Mouse (Mus musculus): ENCODE results near the gene Six3.

Gene Six3

DNA sequence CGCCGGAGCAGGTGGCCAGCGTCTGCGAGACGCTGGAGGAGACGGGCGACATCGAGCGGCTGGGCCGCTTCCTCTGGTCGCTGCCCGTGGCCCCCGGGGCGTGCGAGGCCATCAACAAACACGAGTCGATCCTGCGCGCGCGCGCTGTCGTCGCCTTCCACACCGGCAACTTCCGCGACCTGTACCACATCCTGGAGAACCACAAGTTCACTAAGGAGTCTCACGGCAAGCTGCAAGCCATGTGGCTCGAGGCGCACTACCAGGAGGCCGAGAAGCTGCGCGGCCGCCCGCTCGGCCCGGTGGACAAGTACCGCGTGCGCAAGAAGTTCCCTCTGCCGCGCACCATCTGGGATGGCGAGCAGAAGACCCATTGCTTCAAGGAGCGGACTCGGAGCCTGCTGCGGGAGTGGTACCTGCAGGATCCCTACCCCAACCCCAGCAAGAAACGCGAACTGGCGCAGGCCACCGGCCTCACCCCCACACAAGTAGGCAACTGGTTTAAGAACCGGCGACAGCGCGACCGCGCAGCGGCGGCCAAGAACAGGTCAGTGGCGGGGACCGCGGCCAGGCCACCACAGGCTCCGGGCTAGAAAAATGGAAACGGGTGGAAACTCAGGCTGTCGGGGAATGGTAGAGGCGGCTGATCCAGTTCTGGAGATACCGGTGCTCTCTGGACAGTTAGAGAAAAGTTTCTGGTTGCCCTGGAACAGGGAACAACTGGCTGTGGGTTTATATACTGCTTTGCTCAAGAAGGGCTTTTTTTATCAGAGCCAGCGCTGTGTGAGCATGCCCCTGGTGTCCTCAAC lies 8.3 kb downstream of the Six3 start:
- peaks cover 64% of the 10 kb centered on the region for H3K4me1 ChIP-seq (replicated peaks; ENCODE audit: low read depth, low read length)
- no peaks in the 10 kb centered on the region for H3K36me3 ChIP-seq (ENCODE audit: insufficient read depth, low read length)
- 0 out of 2 replicates have a peak overlapping the region, but pooled peaks have one; percentile 20 for H3K4me3 ChIP-seq (replicated peaks; ENCODE audit: low read length)
- H3K27me3 ChIP-seq (ENCODE audit: insufficient read depth, low read length) = peaks cover 99% of the 10 kb centered on the region
- no peaks in the 10 kb centered on the region for H3K9me3 ChIP-seq (ENCODE audit: low read length)
- TF ChIP-seq CTCF (conservative IDR thresholded peaks at IDR 0.05; ENCODE audit: low read length) (no peak), POU5F1 (IDR thresholded peaks at IDR 0.05; ENCODE audit: borderline replicate concordance, low read length) (no peak), NANOG (IDR thresholded peaks at IDR 0.05; ENCODE audit: borderline replicate concordance, low read length) (no peak)

- Histone ChIP-seq H3K36me3 (ENCODE audit: insufficient read depth, low read length) (no peaks in the 10 kb centered on the region), H3K9me3 (ENCODE audit: low read length) (no peaks in the 10 kb centered on the region), H3K27me3 (ENCODE audit: insufficient read depth, low read length) (peaks cover 99% of the 10 kb centered on the region), H3K4me3 (replicated peaks; ENCODE audit: low read length) (no peak overlapping the region), H3K4me1 (replicated peaks; ENCODE audit: low read depth, low read length) (peaks cover 55% of the 10 kb centered on the region)
- TF ChIP-seq POU5F1 (IDR thresholded peaks at IDR 0.05; ENCODE audit: borderline replicate concordance, low read length) (no peak), NANOG (IDR thresholded peaks at IDR 0.05; ENCODE audit: borderline replicate concordance, low read length) (no peak), CTCF (conservative IDR thresholded peaks at IDR 0.05; ENCODE audit: low read length) (no peak)
Observed at GRCm38 (mm10) chr17:85622493-85623157, 9.2 kb downstream of the Six3 start.

GRCm38 (mm10) chr17:85623161-85624050 lies 10.0 kb downstream of the Six3 start:
- Histone ChIP-seq H3K9me3 (ENCODE audit: low read length) (no peaks in the 10 kb centered on the region), H3K4me3 (replicated peaks; ENCODE audit: low read length) (0 out of 2 replicates have a peak overlapping the region, but pooled peaks have one; percentile 20), H3K27me3 (ENCODE audit: insufficient read depth, low read length) (peaks cover 99% of the 10 kb centered on the region), H3K4me1 (replicated peaks; ENCODE audit: low read depth, low read length) (peaks cover 57% of the 10 kb centered on the region), H3K36me3 (ENCODE audit: insufficient read depth, low read length) (no peaks in the 10 kb centered on the region)
- TF ChIP-seq NANOG (IDR thresholded peaks at IDR 0.05; ENCODE audit: borderline replicate concordance, low read length) (no peak), CTCF (conservative IDR thresholded peaks at IDR 0.05; ENCODE audit: low read length) (no peak), POU5F1 (IDR thresholded peaks at IDR 0.05; ENCODE audit: borderline replicate concordance, low read length) (no peak)

GRCm38 (mm10) chr17:85624051-85624420 lies 10.6 kb downstream of the Six3 start:
- Histone ChIP-seq H3K4me1 (replicated peaks; ENCODE audit: low read depth, low read length) (peaks cover 57% of the 10 kb centered on the region), H3K36me3 (ENCODE audit: insufficient read depth, low read length) (no peaks in the 10 kb centered on the region), H3K27me3 (ENCODE audit: insufficient read depth, low read length) (peaks cover 99% of the 10 kb centered on the region), H3K9me3 (ENCODE audit: low read length) (no peaks in the 10 kb centered on the region), H3K4me3 (replicated peaks; ENCODE audit: low read length) (no peak overlapping the region)
- TF ChIP-seq NANOG (IDR thresholded peaks at IDR 0.05; ENCODE audit: borderline replicate concordance, low read length) (no peak), POU5F1 (IDR thresholded peaks at IDR 0.05; ENCODE audit: borderline replicate concordance, low read length) (no peak), CTCF (conservative IDR thresholded peaks at IDR 0.05; ENCODE audit: low read length) (no peak)

- Histone ChIP-seq H3K36me3 (ENCODE audit: insufficient read depth, low read length) (no peaks in the 10 kb centered on the region), H3K4me3 (replicated peaks; ENCODE audit: low read length) (no peak overlapping the region; the same call in 1 of the 2 replicates), H3K27me3 (ENCODE audit: insufficient read depth, low read length) (peaks cover 98% of the 10 kb centered on the region), H3K4me1 (replicated peaks; ENCODE audit: low read depth, low read length) (peaks cover 56% of the 10 kb centered on the region), H3K9me3 (ENCODE audit: low read length) (no peaks in the 10 kb centered on the region)
- no peak for TF ChIP-seq NANOG (IDR thresholded peaks at IDR 0.05; ENCODE audit: borderline replicate concordance, low read length)
- TF ChIP-seq CTCF (conservative IDR thresholded peaks at IDR 0.05; ENCODE audit: low read length) = no peak
- peak; percentile 81; the same call in 1 of the 2 replicates for TF ChIP-seq POU5F1 (IDR thresholded peaks at IDR 0.05; ENCODE audit: borderline replicate concordance, low read length)
Observed at GRCm38 (mm10) chr17:85624981-85625940, 11.9 kb downstream of the Six3 start.

DNA sequence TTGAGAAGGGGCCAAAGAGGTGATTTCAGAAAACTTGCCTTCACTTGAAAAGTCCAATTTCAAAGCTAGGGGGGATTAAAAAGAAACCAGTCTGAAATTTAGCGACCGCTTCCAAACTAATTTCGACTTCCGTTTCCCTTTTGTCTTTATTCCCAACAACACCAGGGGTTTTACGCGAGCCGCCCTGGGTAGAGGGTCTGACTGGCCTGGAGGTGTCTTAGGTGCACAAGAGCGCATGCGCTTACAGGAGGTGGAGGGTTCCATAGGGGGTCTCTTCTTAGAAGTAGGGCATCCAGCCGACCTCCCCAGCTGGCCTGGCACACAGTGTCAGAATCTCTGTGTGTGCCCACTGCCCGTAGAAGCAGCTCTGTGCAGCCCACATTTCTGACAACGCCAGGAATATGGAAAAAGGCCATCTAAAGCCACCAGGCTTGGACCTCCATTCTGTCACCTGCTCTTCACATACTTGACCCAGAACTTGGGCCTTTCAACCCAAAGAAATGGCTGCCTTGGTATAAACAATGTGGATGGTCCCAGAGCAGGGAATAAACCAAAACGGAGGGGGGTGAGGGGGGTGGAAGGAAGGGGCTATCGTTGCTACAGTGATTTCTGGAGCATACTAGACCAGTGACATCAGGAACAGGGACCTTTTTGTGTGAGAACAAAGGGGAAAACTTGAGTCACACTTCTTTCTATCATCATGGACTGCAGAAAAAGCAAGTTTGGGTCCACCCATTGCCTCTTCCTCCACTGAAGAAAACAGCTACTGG lies 12.9 kb downstream of the Six3 start:
- Histone ChIP-seq H3K36me3 (ENCODE audit: insufficient read depth, low read length) (no peaks in the 10 kb centered on the region), H3K4me1 (replicated peaks; ENCODE audit: low read depth, low read length) (peaks cover 60% of the 10 kb centered on the region), H3K9me3 (ENCODE audit: low read length) (no peaks in the 10 kb centered on the region), H3K27me3 (ENCODE audit: insufficient read depth, low read length) (peaks cover 93% of the 10 kb centered on the region), H3K4me3 (replicated peaks; ENCODE audit: low read length) (no peak overlapping the region; the same call in 1 of the 2 replicates)
- TF ChIP-seq POU5F1 (IDR thresholded peaks at IDR 0.05; ENCODE audit: borderline replicate concordance, low read length) (no peak), CTCF (conservative IDR thresholded peaks at IDR 0.05; ENCODE audit: low read length) (no peak), NANOG (IDR thresholded peaks at IDR 0.05; ENCODE audit: borderline replicate concordance, low read length) (no peak)

DNA sequence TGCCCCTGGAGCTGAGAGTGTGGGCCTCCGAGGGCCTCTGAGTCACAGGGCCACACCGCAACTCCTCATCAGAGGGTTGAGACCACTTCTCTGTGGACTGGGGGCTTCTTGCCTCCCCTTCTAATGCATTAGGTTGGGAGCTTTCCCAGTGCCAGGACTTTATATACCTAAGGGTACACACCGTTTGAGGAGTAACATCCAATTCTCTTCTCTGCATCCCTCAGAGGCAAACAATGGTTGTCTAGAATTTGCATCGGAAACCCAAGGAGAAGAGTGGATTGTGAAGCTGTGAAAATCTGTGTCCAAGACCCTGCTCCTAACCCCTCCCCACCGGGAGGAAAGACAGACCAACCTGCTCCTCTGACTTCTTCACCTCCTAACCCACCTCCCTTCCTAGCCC lies 14.3 kb downstream of the Six3 start:
- peaks cover 48% of the 10 kb centered on the region for H3K4me1 ChIP-seq (replicated peaks; ENCODE audit: low read depth, low read length)
- peaks cover 93% of the 10 kb centered on the region for H3K27me3 ChIP-seq (ENCODE audit: insufficient read depth, low read length)
- no peaks in the 10 kb centered on the region for H3K9me3 ChIP-seq (ENCODE audit: low read length)
- no peak overlapping the region for H3K4me3 ChIP-seq (replicated peaks; ENCODE audit: low read length)
- no peak for TF ChIP-seq NANOG (IDR thresholded peaks at IDR 0.05; ENCODE audit: borderline replicate concordance, low read length)
- no peak for TF ChIP-seq POU5F1 (IDR thresholded peaks at IDR 0.05; ENCODE audit: borderline replicate concordance, low read length)
- no peak for TF ChIP-seq CTCF (conservative IDR thresholded peaks at IDR 0.05; ENCODE audit: low read length)
- no peaks in the 10 kb centered on the region for H3K36me3 ChIP-seq (ENCODE audit: insufficient read depth, low read length)

Measured in E14TG2a.4 (cell line).